Mouse (Mus musculus): ENCODE data around the gene Cdpf1. TPM values are rescaled to one million over a fixed set of nuclear protein-coding genes. Genes with fewer than 3 reads are reported as not detected.
A peak's percentile ranks its signal among the peaks of the same experiment; 100 is the strongest.

The Cdpf1 gene
- polyA plus RNA-seq, 1 experiment from 2014 or later, result 48.6 TPM

DNA sequence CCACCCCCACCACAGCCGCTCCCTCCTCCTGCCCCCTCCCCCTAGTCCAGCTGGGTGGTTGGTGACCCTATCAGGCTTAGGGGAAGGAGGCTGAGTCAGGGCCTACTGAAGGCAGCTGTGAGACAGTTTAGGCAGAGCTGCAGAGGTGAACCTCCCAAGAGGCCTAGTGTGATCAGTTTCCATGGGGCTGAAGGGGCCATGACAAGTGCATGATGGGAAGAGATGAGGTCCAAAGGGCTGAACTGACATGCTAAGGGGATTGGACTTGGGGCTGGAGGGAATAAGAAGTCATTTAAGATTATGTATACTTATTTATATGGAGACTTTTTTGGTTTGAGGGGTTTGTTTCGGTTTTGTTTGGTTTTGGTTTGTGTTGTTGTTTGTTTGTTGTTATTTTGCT is 35.3 kb downstream of the Cdpf1 start:
- Histone ChIP-seq H3K9me3 (ENCODE audit: control insufficient read depth) (no peaks in the 10 kb centered on the region), H3K27me3 (replicated peaks; ENCODE audit: control insufficient read depth, insufficient read depth, low read length) (no peaks in the 10 kb centered on the region), H3K4me3 (ENCODE audit: low read depth, low read length) (no peak overlapping the region), H3K4me1 (replicated peaks; ENCODE audit: control insufficient read depth, insufficient read depth, low read length) (peaks cover 5% of the 10 kb centered on the region; the same call in 1 of the 2 replicates), H3K36me3 (ENCODE audit: control insufficient read depth, insufficient read depth) (peaks cover 3% of the 10 kb centered on the region; the same call in 1 of the 2 replicates), H3K9ac (ENCODE audit: low read depth, low read length) (no peak overlapping the region), H3K27ac (ENCODE audit: low read depth, low read length) (peak overlapping the region; percentile 47; the same call in 1 of the 2 replicates), H3K4me2 (replicated peaks; ENCODE audit: low read depth) (no peak overlapping the region)
- no peak for ATAC-seq
- TF ChIP-seq CTCF (IDR thresholded peaks at IDR 0.05; ENCODE audit: low read depth), result no peak
- WGBS, result 88% methylated on average over 2 of the region's 2 CpGs

DNA sequence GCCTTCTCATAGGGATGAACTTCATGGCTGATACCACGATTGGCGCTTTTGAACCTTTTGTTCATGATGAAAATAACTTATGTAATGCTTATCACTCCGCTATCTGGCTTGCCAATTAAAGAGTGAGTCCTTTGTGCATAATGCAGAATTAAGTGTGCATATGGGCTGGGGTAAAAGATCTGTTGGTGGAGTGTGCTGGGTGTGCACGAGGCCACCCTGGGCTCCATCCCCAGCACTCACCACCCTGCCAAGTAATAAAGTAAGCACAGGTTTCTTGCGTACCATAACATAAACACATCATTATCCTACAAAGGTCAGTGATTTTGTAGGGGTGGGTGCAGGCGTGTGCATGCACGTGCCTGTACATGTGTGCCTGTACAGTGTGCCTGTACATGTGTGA is 36.5 kb downstream of the Cdpf1 start:
- Histone ChIP-seq H3K27ac (ENCODE audit: low read depth, low read length) (peak overlapping the region; percentile 65), H3K4me3 (ENCODE audit: low read depth, low read length) (no peak overlapping the region), H3K9me3 (ENCODE audit: control insufficient read depth) (no peaks in the 10 kb centered on the region), H3K27me3 (replicated peaks; ENCODE audit: control insufficient read depth, insufficient read depth, low read length) (no peaks in the 10 kb centered on the region), H3K9ac (ENCODE audit: low read depth, low read length) (no peak overlapping the region), H3K36me3 (ENCODE audit: control insufficient read depth, insufficient read depth) (peaks cover 3% of the 10 kb centered on the region; the same call in 1 of the 2 replicates), H3K4me2 (replicated peaks; ENCODE audit: low read depth) (no peak overlapping the region), H3K4me1 (replicated peaks; ENCODE audit: control insufficient read depth, insufficient read depth, low read length) (peaks cover 7% of the 10 kb centered on the region; the same call in 1 of the 2 replicates)
- TF ChIP-seq CTCF (IDR thresholded peaks at IDR 0.05; ENCODE audit: low read depth), result no peak
- WGBS, result 57% methylated on average over 7 of the region's 7 CpGs
- ATAC-seq, result no peak

DNA sequence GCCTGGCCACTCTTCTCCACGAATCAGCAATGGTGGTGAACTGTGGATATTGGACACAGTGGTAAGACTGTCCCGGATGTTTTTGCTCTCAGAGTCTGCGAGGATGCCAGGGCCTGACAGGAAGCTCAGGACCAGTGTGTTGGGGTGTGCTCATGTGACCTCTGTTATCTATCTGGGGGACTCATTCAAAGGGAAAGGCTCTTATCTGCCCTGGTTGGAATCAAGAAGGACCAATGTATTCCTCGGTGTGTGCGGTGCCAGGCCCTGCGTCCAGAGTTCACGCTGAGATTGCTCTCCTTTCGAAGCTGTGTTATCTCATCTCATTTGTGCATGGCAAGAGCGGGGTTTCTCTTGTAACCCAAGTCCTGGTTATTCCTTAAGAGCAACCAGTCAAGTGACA is 37.1 kb downstream of the Cdpf1 start:
- Histone ChIP-seq H3K27me3 (replicated peaks; ENCODE audit: control insufficient read depth, insufficient read depth, low read length) (no peaks in the 10 kb centered on the region), H3K9ac (ENCODE audit: low read depth, low read length) (no peak overlapping the region), H3K4me2 (replicated peaks; ENCODE audit: low read depth) (no peak overlapping the region), H3K9me3 (ENCODE audit: control insufficient read depth) (no peaks in the 10 kb centered on the region), H3K4me1 (replicated peaks; ENCODE audit: control insufficient read depth, insufficient read depth, low read length) (peaks cover 7% of the 10 kb centered on the region; the same call in 1 of the 2 replicates), H3K27ac (ENCODE audit: low read depth, low read length) (peak overlapping the region; percentile 65), H3K4me3 (ENCODE audit: low read depth, low read length) (no peak overlapping the region), H3K36me3 (ENCODE audit: control insufficient read depth, insufficient read depth) (peaks cover 3% of the 10 kb centered on the region; the same call in 1 of the 2 replicates)
- no peak for TF ChIP-seq CTCF (IDR thresholded peaks at IDR 0.05; ENCODE audit: low read depth)
- peak; percentile 55 for ATAC-seq
- WGBS, result 43% methylated on average over 9 of the region's 9 CpGs

DNA sequence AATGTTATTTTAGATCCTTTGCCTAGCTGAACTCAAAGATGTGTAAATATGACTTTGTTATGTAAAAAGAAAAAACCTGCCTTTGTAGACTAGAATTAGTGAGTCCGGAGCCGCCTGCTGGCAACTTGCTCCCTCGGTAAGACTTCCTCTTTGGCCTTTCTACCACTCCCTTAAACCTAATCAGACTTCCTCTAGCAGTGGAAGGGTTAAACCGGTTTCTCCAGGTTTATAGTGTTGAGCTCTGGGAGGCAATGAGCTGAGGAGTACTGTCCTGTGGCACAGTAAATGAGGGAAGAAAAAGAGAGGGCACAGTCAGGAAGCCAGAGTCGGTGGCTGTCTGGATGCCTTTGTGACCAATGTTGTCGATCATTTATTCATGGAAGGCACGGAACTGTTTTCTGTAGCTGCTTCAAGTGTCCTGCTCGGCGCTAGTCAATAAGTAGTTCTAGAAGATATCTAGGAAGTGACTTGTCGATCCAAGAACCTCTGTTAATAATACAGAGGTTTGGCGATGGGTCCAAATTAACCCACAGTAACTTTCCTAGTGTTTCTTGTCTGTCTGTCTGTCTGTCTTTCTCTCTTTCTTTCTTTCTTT is 39.3 kb downstream of the Cdpf1 start:
- peak; percentile 69 for ATAC-seq
- peak; percentile 52 for TF ChIP-seq CTCF (IDR thresholded peaks at IDR 0.05; ENCODE audit: low read depth)
- H3K9me3 ChIP-seq (ENCODE audit: control insufficient read depth), result no peaks in the 10 kb centered on the region
- H3K27me3 ChIP-seq (replicated peaks; ENCODE audit: control insufficient read depth, insufficient read depth, low read length), result no peaks in the 10 kb centered on the region
- peak overlapping the region; percentile 35 for H3K4me2 ChIP-seq (replicated peaks; ENCODE audit: low read depth)
- 40% methylated on average over 11 of the region's 11 CpGs for WGBS
- peaks cover 10% of the 10 kb centered on the region; the same call in 1 of the 2 replicates for H3K4me1 ChIP-seq (replicated peaks; ENCODE audit: control insufficient read depth, insufficient read depth, low read length)
- H3K36me3 ChIP-seq (ENCODE audit: control insufficient read depth, insufficient read depth), result no peaks in the 10 kb centered on the region
- no peak overlapping the region for H3K4me3 ChIP-seq (ENCODE audit: low read depth, low read length)
- no peak overlapping the region for H3K9ac ChIP-seq (ENCODE audit: low read depth, low read length)
- peak overlapping the region; percentile 47 for H3K27ac ChIP-seq (ENCODE audit: low read depth, low read length)

DNA sequence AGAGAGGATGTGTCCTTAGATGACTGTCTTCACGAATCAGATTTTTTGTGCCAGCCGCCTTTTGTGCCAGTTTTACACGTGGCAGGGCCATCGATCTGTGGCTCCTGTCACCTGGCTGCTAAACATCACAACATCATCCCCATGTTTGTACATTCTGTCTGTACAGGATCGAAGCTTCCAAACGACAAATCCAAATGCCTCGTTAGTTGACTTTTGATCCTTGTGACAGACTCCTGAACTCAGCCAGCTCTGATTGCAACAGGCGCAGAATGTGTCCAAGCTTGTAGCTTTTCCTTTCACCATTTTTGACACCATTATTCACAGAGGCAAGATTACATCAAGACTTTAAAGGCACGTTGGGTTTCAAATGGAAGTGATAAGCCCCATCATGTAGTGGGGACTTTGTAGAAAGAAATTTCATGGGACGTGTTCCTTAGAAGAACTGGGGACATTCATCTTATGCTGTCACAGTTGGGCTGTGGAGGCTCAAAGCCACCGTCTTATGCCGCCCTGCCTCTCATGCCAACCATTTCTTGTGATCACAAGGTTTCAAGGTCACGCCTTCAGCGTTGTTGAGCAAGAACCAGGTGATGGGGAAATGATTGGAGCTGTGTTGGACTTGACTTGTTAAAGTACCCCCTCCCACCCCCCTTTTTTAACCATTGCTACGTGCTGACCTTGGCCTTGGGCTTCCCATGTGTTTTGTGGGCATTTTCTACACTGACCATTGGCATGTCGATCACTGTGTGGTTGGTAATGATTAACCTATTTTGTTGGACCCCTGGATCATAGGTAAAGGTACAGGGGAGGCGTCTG is 40.0 kb downstream of the Cdpf1 start:
- peak overlapping the region; percentile 47 for H3K27ac ChIP-seq (ENCODE audit: low read depth, low read length)

DNA sequence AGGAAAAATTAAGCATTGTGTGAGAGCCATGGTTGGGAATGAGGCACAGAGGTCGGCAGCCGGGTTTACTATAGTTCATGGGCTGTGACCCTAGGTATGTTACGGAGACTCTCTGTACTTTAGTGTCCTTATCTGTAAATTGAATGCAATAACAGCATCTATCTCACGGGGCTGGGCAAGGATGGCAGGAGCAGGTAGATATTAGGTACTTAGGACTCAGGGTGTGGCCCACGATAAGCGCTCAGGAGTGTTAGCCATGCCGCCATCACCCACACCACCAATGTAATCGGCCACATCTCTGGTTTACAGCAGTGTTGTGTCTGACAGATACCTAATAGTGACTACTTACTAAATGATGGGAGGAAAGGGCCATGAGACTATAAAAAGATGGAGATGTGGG is 42.5 kb downstream of the Cdpf1 start:
- peaks cover 6% of the 10 kb centered on the region; the same call in 1 of the 2 replicates for H3K4me1 ChIP-seq (replicated peaks; ENCODE audit: control insufficient read depth, insufficient read depth, low read length)
- no peaks in the 10 kb centered on the region for H3K9me3 ChIP-seq (ENCODE audit: control insufficient read depth)
- H3K36me3 ChIP-seq (ENCODE audit: control insufficient read depth, insufficient read depth), result no peaks in the 10 kb centered on the region
- H3K4me3 ChIP-seq (ENCODE audit: low read depth, low read length), result no peak overlapping the region
- ATAC-seq, result peak; percentile 79
- TF ChIP-seq CTCF (IDR thresholded peaks at IDR 0.05; ENCODE audit: low read depth), result no peak
- H3K4me2 ChIP-seq (replicated peaks; ENCODE audit: low read depth), result no peak overlapping the region
- 46% methylated on average over 8 of the region's 8 CpGs for WGBS
- no peaks in the 10 kb centered on the region for H3K27me3 ChIP-seq (replicated peaks; ENCODE audit: control insufficient read depth, insufficient read depth, low read length)
- H3K27ac ChIP-seq (ENCODE audit: low read depth, low read length), result peak overlapping the region; percentile 46; the same call in 1 of the 2 replicates
- no peak overlapping the region for H3K9ac ChIP-seq (ENCODE audit: low read depth, low read length)

More for the DNA sequence above, 40.0 kb downstream of the Cdpf1 start:
- Histone ChIP-seq H3K9ac (ENCODE audit: low read depth, low read length) (no peak overlapping the region), H3K4me1 (replicated peaks; ENCODE audit: control insufficient read depth, insufficient read depth, low read length) (peaks cover 10% of the 10 kb centered on the region; the same call in 1 of the 2 replicates), H3K9me3 (ENCODE audit: control insufficient read depth) (no peaks in the 10 kb centered on the region), H3K4me3 (ENCODE audit: low read depth, low read length) (no peak overlapping the region), H3K27me3 (replicated peaks; ENCODE audit: control insufficient read depth, insufficient read depth, low read length) (no peaks in the 10 kb centered on the region), H3K4me2 (replicated peaks; ENCODE audit: low read depth) (no peak overlapping the region), H3K36me3 (ENCODE audit: control insufficient read depth, insufficient read depth) (no peaks in the 10 kb centered on the region)
- TF ChIP-seq CTCF (IDR thresholded peaks at IDR 0.05; ENCODE audit: low read depth), result no peak
- WGBS, result 52% methylated on average over 17 of the region's 17 CpGs
- peak; percentile 32 for ATAC-seq

All from intestine, postnatal 0 days (tissue).